Mouse (Mus musculus): ENCODE measurements around the gene Pus7l.

The Pus7l gene

GRCm38 (mm10) chr15:94477287-94477686, 66.1 kb downstream of the Pus7l start:
- no peak for DNase-seq (ENCODE audit: low read depth)

DNA sequence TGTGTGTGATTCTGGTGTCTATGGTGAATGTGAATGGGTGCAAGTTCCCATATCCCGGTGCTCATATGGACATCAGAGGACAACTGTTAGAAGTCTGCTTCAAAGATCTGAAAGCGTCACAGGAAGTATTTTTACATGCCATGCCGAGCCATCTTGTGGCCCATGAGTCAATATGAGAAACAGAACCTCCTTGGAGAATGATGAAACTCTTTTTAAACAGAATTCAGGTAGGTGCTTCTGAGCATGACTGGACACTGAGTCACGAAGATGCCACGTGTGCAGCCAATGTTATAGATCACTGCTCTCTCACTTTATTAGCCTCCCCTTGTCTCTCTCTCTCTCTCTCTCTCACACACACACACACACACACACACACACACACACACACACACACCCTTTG, 67.4 kb downstream of the Pus7l start:
- no peak for DNase-seq (ENCODE audit: low read depth)

Measured in c-Kit-positive CD71-negative TER-119-negative erythroid progenitor cells, embryonic 14.5 days (primary cell).